Mouse (Mus musculus) liver, postnatal 0 days (tissue): ENCODE results near the gene Micu2. TPM values are rescaled to one million over a fixed set of nuclear protein-coding genes. Genes with fewer than 3 reads are reported as not detected.
A peak's percentile ranks its signal among the peaks of the same experiment; 100 is the strongest.
"Not testable (repeated sequence)": the region's sequence is repeated elsewhere in the genome, so short reads cannot be mapped to it uniquely, and the experiment has no call there.

Source experiments
- ATAC-seq: fragments of 200-750 bp; cut with Nextera tagmentation; 2 replicates; pipeline ENCODE4 v1.8.0; 2017; ENCODE audit warnings: mild to moderate bottlenecking, moderate library complexity
- DNase-seq: peaks from one replicate; pipeline ENCODE4 v3.0.0-alpha.2; 2016
- H3K27ac ChIP-seq: fragments of 300-500 bp; sonication (generic); 2 replicates; pipeline ENCODE4 v1.5.1; 2014; ENCODE audit warnings: antibody characterized with exemption, moderate library complexity, mild to moderate bottlenecking, low read depth
- H3K27me3 ChIP-seq: fragments of 300-500 bp; sonication (generic); 2 replicates; pipeline ENCODE4 v1.6.1; 2014; ENCODE audit warnings: low read length, control low read depth, mixed read lengths; ENCODE audit not compliant: insufficient read depth
- H3K36me3 ChIP-seq: fragments of 300-500 bp; sonication (generic); replicated peaks from 2 replicates; pipeline ENCODE4 v1.6.1; 2014; ENCODE audit warnings: mild to moderate bottlenecking, control low read depth, low read length, moderate library complexity, mixed read lengths; ENCODE audit not compliant: insufficient read depth
- H3K4me1 ChIP-seq: fragments of 300-500 bp; sonication (generic); 2 replicates; pipeline ENCODE4 v1.6.1; 2014; ENCODE audit warnings: antibody characterized with exemption, mild to moderate bottlenecking, control low read depth; ENCODE audit not compliant: insufficient read depth
- H3K4me2 ChIP-seq: fragments of 300-500 bp; sonication (generic); 2 replicates; pipeline ENCODE4 v1.6.1; 2014; ENCODE audit warnings: low read depth, mild to moderate bottlenecking, low read length, moderate library complexity, mixed read lengths
- H3K4me3 ChIP-seq: fragments of 300-500 bp; sonication (generic); 2 replicates; pipeline ENCODE4 v1.5.1; 2014; ENCODE audit warnings: low read depth, low read length
- H3K9ac ChIP-seq: fragments of 300-500 bp; sonication (generic); replicated peaks from 2 replicates; pipeline ENCODE4 v1.6.1; 2014; ENCODE audit warnings: mild to moderate bottlenecking, moderate library complexity
- H3K9me3 ChIP-seq: fragments of 300-500 bp; sonication (generic); 2 replicates; pipeline ENCODE4 v1.6.1; 2016; ENCODE audit warnings: mild to moderate bottlenecking, control low read depth, low read length, mixed read lengths
- CTCF ChIP-seq: sonication (generic); IDR thresholded peaks from 2 replicates; pipeline ENCODE4 v1.5.1; 2016; ENCODE audit warnings: antibody characterized with exemption, low read depth
- EP300 ChIP-seq: IDR thresholded peaks from 2 replicates; pipeline ENCODE4 v1.6.1; 2016; ENCODE audit warnings: antibody characterized with exemption, low read depth, mild to moderate bottlenecking
- WGBS: fragments of 180-500 bp; shearing (Covaris S2); extraction: QIAGEN DNeasy Blood & Tissue Kit; methylation state at CpG from one replicate; pipeline ENCODE4 v1.1.7; 2014; ENCODE audit not compliant: insufficient replicate concordance; 5-methylcytosine and 5-hydroxymethylcytosine counted together
- polyA plus RNA-seq: library from polyadenylated mRNA; unstranded; fragments of >200 nt; fragmentation: Nextera tagmentation; extraction: Ambion mirVana; gene quantifications from 2 replicates; pipeline ENCODE4 v1.2.1, GENCODE M21; 2015

Micu2 gene
- polyA plus RNA-seq, 1 experiment from 2014 or later = 37.2 TPM

DNA sequence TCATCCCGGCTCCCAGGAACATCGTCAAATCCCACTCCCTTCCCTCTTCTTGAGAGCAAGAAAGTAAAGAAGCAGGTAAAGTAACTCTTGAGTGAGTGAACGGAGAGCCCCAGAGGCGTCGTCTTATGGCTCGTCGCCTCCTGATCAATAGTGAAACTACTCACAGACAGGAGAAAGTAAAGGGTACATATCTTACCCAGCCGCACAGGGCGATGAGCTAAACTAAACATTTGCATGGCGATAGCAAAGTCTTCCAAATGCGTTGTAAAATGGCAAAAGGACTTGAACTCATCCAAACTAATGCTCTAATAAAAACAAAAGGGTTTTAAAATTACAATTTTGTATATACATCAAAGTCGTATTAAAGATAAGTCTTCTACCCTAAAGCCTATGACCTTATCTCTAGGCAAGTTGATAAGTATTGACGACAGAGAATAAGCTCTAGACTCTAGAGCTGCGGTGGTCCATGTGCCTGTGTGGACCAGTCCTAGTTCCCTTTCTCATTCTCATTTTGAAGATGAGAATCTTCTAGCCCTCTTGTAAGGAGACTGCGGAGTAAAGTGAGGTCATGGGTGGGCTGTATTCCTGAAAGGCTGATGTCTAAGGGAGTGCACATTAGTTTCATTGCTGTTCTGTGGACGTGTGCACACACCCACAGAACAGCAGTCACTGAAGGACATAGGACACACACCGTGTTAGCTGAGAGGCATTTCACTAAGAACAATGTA lies 79.8 kb downstream of the Micu2 start:
- Histone ChIP-seq H3K4me1 (no peaks in the 10 kb centered on the region), H3K4me3 (no peak overlapping the region), H3K4me2 (no peak overlapping the region), H3K9ac (no peak overlapping the region), H3K27me3 (no peaks in the 10 kb centered on the region), H3K36me3 (peaks cover 16% of the 10 kb centered on the region), H3K27ac (no peak overlapping the region), H3K9me3 (0 out of 2 replicates have a peak, but pooled peaks cover 3% of the 10 kb centered on the region)
- DNase-seq = no peak
- TF ChIP-seq CTCF (no peak), EP300 (no peak)
- 86% methylated on average over 17 of the region's 17 CpGs for WGBS
- no peak for ATAC-seq

DNA sequence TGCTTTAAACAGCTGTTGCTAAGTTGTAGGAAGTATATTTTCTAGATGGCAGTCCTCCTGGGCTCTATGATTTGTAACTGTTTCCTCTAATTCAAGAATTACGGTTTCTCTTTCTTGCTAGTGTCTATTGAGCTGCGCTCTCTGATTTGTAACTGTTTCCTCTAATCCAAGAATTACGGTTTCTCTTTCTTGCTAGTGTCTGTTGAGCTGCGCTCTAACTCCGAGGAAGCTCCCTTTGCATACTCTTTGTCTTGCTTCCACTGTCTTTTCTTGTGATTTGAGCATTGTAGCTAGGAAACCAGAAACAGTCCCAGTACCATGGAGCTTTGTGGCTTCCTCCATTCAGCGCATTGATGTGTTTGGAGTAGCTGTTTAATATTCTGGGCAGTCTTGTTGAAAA lies 83.7 kb downstream of the Micu2 start:
- H3K4me3 ChIP-seq = no peak overlapping the region
- TF ChIP-seq CTCF (no peak), EP300 (no peak)
- WGBS = 84% methylated on average over 6 of the region's 6 CpGs

DNA sequence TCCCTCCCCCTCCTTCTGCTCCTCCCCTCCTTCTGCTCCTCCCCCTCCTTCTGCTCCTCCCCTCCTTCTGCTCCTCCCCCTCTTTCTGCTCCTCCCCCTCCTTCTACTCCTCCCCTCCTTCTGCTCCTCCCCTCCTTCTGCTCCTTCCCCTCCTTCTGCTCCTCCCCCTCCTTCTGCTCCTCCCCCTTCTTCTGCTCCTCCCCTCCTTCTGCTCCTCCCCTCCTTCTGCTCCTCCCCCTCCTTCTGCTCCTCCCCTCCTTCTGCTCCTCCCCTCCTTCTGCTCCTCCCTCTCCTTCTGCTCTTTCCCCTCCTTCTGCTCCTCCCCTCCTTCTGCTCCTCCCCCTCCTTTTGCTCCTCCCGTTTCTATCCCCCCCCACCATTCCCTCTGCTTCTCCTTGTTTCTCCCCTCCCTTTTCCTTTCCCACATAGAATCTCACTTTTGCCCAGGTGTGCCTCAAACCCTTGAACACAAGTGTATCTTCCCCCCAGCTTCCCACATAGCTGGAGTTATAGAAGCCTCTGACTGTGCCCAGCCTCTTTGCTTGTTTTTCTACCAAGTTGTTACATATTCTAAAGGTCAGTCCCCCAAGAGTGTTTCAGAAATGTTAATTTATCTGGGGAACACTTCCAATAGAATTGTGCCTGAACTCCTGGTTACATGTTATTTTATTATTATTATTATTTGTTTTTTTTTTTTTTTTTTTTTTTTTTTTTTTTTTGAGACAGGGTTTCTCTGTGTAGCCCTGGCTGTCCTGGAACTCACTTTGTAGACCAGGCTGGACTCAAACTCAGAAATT lies 86.7 kb downstream of the Micu2 start:
- DNase-seq = peak; percentile 31
- not testable (repeated sequence) for H3K9ac ChIP-seq, H3K4me1 ChIP-seq, H3K27me3 ChIP-seq, H3K4me3 ChIP-seq, H3K4me2 ChIP-seq, H3K9me3 ChIP-seq, H3K36me3 ChIP-seq, ATAC-seq, H3K27ac ChIP-seq
- 47% methylated on average over 1 of the region's 1 CpGs for WGBS

More for the DNA sequence above, 83.7 kb downstream of the Micu2 start:
- no peak overlapping the region for H3K9ac ChIP-seq
- H3K27me3 ChIP-seq = no peaks in the 10 kb centered on the region
- 0 out of 2 replicates have a peak, but pooled peaks cover 6% of the 10 kb centered on the region for H3K36me3 ChIP-seq
- H3K4me1 ChIP-seq = 0 out of 2 replicates have a peak, but pooled peaks cover 1% of the 10 kb centered on the region
- DNase-seq = no peak
- no peak overlapping the region for H3K27ac ChIP-seq
- H3K9me3 ChIP-seq = no peaks in the 10 kb centered on the region
- no peak for ATAC-seq
- no peak overlapping the region for H3K4me2 ChIP-seq

DNA sequence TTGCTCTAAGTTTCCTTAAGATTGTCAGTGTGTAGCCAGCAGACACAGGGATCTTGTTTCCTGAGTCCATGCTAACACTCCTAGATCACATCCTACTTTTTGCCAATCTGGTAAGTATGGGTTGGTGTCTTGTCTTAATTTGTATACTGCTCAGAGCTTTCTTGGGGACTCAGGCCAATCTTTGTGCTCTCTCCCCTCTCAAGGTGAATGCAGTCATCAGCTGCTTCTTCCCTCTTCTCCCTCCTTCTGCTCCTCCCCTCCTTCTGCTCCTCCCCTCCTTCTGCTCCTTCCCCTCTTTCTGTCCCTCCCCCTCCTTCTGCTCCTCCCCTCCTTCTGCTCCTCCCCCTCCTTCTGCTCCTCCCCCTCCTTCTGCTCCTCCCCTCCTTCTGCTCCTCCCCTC lies 87.3 kb downstream of the Micu2 start:
- not testable (repeated sequence) for H3K36me3 ChIP-seq, H3K27ac ChIP-seq, H3K4me2 ChIP-seq, H3K4me3 ChIP-seq, H3K27me3 ChIP-seq, H3K9me3 ChIP-seq, DNase-seq, H3K4me1 ChIP-seq, ATAC-seq, H3K9ac ChIP-seq

DNA sequence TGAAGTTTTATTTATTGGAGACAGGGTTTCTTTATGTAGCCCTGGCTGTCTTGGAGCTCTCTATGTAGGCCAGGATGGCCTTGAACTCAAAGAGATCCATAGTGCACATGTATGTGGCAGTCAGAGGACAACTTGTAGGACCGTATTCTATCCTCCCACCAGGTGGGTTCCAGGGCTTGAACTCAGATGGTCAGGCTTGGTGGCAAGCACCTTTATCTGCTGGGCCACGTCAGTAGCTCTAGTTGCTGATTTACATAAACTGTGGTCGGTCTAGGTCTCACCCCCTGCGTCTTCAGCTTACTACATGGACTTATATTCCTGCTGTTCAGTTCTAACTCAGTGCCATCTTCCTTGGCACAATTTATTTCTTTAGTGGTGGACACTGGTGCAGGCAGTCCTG lies 87.7 kb downstream of the Micu2 start:
- H3K9me3 ChIP-seq = no peaks in the 10 kb centered on the region
- H3K9ac ChIP-seq = no peak overlapping the region
- ATAC-seq = no peak
- DNase-seq = no peak
- TF ChIP-seq CTCF = no peak
- no peak for TF ChIP-seq EP300
- no peak overlapping the region for H3K4me2 ChIP-seq
- no peak overlapping the region for H3K27ac ChIP-seq
- WGBS = 68% methylated on average over 4 of the region's 4 CpGs
- no peak overlapping the region for H3K4me3 ChIP-seq
- H3K4me1 ChIP-seq = 0 out of 2 replicates have a peak, but pooled peaks cover 2% of the 10 kb centered on the region
- no peaks in the 10 kb centered on the region for H3K27me3 ChIP-seq
- H3K36me3 ChIP-seq = no peaks in the 10 kb centered on the region

DNA sequence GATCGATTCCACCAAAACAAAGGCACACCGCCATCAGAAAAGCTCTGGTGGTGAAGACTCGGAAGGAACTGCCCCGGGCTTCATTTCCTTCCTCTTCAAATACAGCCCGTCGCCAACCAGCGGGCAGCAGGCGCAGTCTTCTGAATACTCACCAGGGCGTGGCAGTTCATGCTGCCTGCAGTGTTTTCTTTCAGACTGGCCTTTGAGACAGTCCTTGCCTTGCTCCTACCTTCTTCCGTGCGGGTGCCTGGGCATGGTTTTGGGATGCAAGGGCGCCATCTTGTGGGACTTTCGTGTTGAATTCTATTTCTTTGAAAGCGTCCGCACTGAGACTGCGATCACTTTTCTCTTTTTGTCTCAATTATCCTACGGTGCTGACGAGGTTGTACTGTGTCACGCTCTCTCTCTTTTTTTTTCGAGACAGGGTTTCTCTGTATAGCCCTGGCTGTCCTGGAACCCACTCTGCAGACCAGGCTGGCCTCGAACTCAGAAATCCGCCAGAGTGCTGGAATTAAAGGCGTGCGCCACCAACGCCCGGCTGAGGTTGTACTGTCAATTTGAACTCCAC lies 88.5 kb downstream of the Micu2 start:
- WGBS = 20% methylated on average over 26 of the region's 26 CpGs
- Histone ChIP-seq H3K27me3 (no peaks in the 10 kb centered on the region), H3K4me1 (0 out of 2 replicates have a peak, but pooled peaks cover 2% of the 10 kb centered on the region), H3K4me2 (peak overlapping the region; percentile 68), H3K9me3 (no peaks in the 10 kb centered on the region), H3K4me3 (peak overlapping the region; percentile 31), H3K27ac (peak overlapping the region; percentile 59), H3K36me3 (no peaks in the 10 kb centered on the region), H3K9ac (peak overlapping the region; percentile 43)
- peak; percentile 85 for DNase-seq
- peak; percentile 91 for TF ChIP-seq CTCF
- peak; percentile 53; the same call in 1 of the 2 replicates for TF ChIP-seq EP300
- ATAC-seq = peak; percentile 90
